ENCODE assay signal across 17 mouse cellular contexts in genomic region chr10:29176881-29177280, GRCm38 (mm10). TPM values are rescaled to one million over a fixed set of nuclear protein-coding genes. Genes with fewer than 3 reads are reported as not detected.
DNase-seq lines count a peak whose midpoint lies in the region.
"Had no signal": no experiment of that assay in that cellular context is flagged by ENCODE, and none has a peak within 500 bp of the region (broad histone marks: within the 10 kb centered on the region; RNA-seq: fewer than 3 reads in every experiment).

No protein-coding gene starts in this region.

- DNase-seq in layer of hippocampus, adult 18-20 months (ENCODE audit: low spot score in 2 of 2): peak; percentile 40 to 43
- DNase-seq in layer of hippocampus, adult 9-10 months (ENCODE audit: low spot score): no peak
- DNase-seq in right cerebral cortex, adult 18-20 months: peak; percentile 38
- DNase-seq in right cerebral cortex, postnatal 14 days: no peak
- peak; percentile 83 for DNase-seq in brain, adult 2 months (ENCODE audit: low read depth, low spot score)
- peak; percentile 64 for DNase-seq in telencephalon, adult 2 months (ENCODE audit: low read depth, low spot score)
- DNase-seq in cerebellum, adult 11 months: no peak
- DNase-seq: adrenal gland, adult 8-10 months; cerebellum, postnatal 10 days; gastrocnemius, postnatal 14 days; heart, adult 2 months; heart, postnatal 36 days; kidney, postnatal 36 days; lung, postnatal 4 days; retina, postnatal 1 day; thymus, adult 2 months had no signal

RNA-seq across cellular contexts. Expression of gene Gm49353, which starts 21.9 kb away (rescaled TPM):
- 10 to 100 TPM; 23.2 to 27.7 TPM for total RNA-seq in layer of hippocampus, adult 18-20 months (2021)
- total RNA-seq: gastrocnemius, postnatal 14 days; heart, adult 2 months; heart, postnatal 36 days; neutrophil, adult 5-6 weeks had no signal

RNA-seq across cellular contexts. Expression of gene Soga3, which starts 33.2 kb away (rescaled TPM):
- 100 to 1,000 TPM; 168 to 174 TPM for total RNA-seq in layer of hippocampus, adult 18-20 months (2021)
- total RNA-seq: gastrocnemius, postnatal 14 days; heart, adult 2 months; heart, postnatal 36 days; neutrophil, adult 5-6 weeks had no signal

RNA-seq across cellular contexts. Expression of gene 9330159F19Rik, which starts 34.5 kb away (rescaled TPM):
- total RNA-seq in layer of hippocampus, adult 18-20 months (2021): 10 to 100 TPM; 74.7 to 82.7 TPM

Comparison
In these comparisons a context has a peak if more than half of its experiments do, and no peak if none do; other contexts are left out.
1. DNase-seq: peak in layer of hippocampus, adult 18-20 months (2 of 2), right cerebral cortex, adult 18-20 months (single experiment), brain, adult 2 months (single experiment) and telencephalon, adult 2 months (single experiment); none in layer of hippocampus, adult 9-10 months (single experiment), right cerebral cortex, postnatal 14 days (single experiment) and cerebellum, adult 11 months (single experiment).